Mouse (Mus musculus): ENCODE measurements around the gene Klhl15. TPM values are rescaled to one million over a fixed set of nuclear protein-coding genes. Genes with fewer than 3 reads are reported as not detected.
A peak's percentile ranks its signal among the peaks of the same experiment; 100 is the strongest.
"Not testable (repeated sequence)": the region's sequence is repeated elsewhere in the genome, so short reads cannot be mapped to it uniquely, and the experiment has no call there.

The Klhl15 gene
- 10.8 and 12.5 TPM in 2 replicates for polyA plus RNA-seq (2016; fragmentation: Nextera tagmentation; extraction: Ambion mirVana)

- Histone ChIP-seq H3K27me3 (peaks cover 64% of the 10 kb centered on the region), H3K9me3 (no peaks in the 10 kb centered on the region), H3K4me3 (peak within 1 kb of the TSS; percentile 63), H3K9ac (replicated peaks) (peak within 1 kb of the TSS; percentile 65), H3K27ac (replicated peaks) (peak within 1 kb of the TSS; percentile 90), H3K4me2 (replicated peaks) (peak within 1 kb of the TSS; percentile 49), H3K36me3 (no peaks in the 10 kb centered on the region), H3K4me1 (no peaks in the 10 kb centered on the region)
- ATAC-seq (ENCODE audit: low FRiP score, low read depth): peak; percentile 95
- WGBS: 14% methylated on average over 48 of the region's 70 CpGs
Observed at GRCm38 (mm10) chrX:94234532-94235189, at the start of gene Klhl15. Klhl15 (plus strand) TSS chrX:94234599.

- Histone ChIP-seq H3K27ac (replicated peaks) (no peak overlapping the region), H3K9me3 (no peaks in the 10 kb centered on the region), H3K4me1 (no peaks in the 10 kb centered on the region), H3K27me3 (peaks cover 36% of the 10 kb centered on the region), H3K4me3 (no peak overlapping the region), H3K4me2 (replicated peaks) (no peak overlapping the region), H3K9ac (replicated peaks) (no peak overlapping the region), H3K36me3 (no peaks in the 10 kb centered on the region)
- ATAC-seq (ENCODE audit: low FRiP score, low read depth): no peak
- 29% methylated on average over 1 of the region's 1 CpGs for WGBS
Observed at GRCm38 (mm10) chrX:94185156-94185555, 49.2 kb upstream of the Klhl15 start.

DNA sequence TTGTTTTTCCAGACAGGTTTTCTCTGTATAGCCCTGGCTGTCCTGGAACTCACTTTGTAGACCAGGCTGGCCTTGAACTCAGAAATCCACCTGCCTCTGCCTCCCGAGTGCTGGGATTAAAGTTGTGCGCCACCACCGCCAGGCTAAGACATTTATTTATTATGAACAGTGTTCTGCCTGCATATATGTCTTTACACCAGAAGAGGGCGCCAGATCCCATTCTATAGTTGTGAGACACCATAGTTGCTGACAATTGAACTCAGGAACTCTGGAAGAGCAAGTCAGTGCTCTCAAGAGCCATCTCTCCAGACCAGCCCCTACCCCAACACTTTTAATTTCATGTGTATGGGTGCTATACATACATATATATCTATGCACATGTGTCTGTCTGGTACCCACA is 40.5 kb upstream of the Klhl15 start:
- H3K4me1 ChIP-seq; ATAC-seq (ENCODE audit: low FRiP score, low read depth); H3K27me3 ChIP-seq; H3K4me3 ChIP-seq; H3K9ac ChIP-seq (replicated peaks); H3K4me2 ChIP-seq (replicated peaks); H3K27ac ChIP-seq (replicated peaks); H3K9me3 ChIP-seq: not testable (repeated sequence)
- 69% methylated on average over 4 of the region's 4 CpGs for WGBS
- peaks cover 43% of the 10 kb centered on the region for H3K36me3 ChIP-seq

GRCm38 (mm10) chrX:94197789-94198188 is 36.6 kb upstream of the Klhl15 start:
- WGBS: 89% methylated on average over 5 of the region's 5 CpGs
- Histone ChIP-seq H3K4me3 (no peak overlapping the region), H3K27ac (replicated peaks) (no peak overlapping the region), H3K27me3 (no peaks in the 10 kb centered on the region), H3K36me3 (peaks cover 65% of the 10 kb centered on the region), H3K4me2 (replicated peaks) (no peak overlapping the region), H3K9me3 (no peaks in the 10 kb centered on the region), H3K9ac (replicated peaks) (no peak overlapping the region), H3K4me1 (no peaks in the 10 kb centered on the region)
- no peak for ATAC-seq (ENCODE audit: low FRiP score, low read depth)

DNA sequence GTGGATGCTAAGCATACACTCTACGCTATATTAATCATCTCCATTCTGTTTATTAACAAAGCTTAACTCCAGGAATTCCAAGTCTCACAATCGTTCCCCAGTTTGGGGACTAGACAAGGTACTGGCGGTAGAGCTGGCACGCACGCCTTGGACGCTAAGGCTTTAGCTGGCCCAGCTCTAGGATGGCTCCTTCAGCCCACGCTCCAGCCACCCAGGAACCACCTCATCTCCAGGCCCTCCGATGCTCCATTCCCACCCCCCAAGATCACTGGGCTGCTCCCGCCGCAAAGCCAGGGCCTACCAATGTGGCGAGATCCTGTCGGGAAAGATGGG is 22.2 kb upstream of the Klhl15 start:
- Histone ChIP-seq H3K9ac (replicated peaks) (peak overlapping the region; percentile 86), H3K4me2 (replicated peaks) (peak overlapping the region; percentile 73), H3K9me3 (no peaks in the 10 kb centered on the region), H3K36me3 (peaks cover 20% of the 10 kb centered on the region), H3K4me3 (peak overlapping the region; percentile 82), H3K4me1 (0 out of 2 replicates have a peak, but pooled peaks cover 2% of the 10 kb centered on the region), H3K27ac (replicated peaks) (peak overlapping the region; percentile 73), H3K27me3 (no peaks in the 10 kb centered on the region)
- under 1% methylated on average over 12 of the region's 12 CpGs for WGBS
- peak; percentile 73 for ATAC-seq (ENCODE audit: low FRiP score, low read depth)

GRCm38 (mm10) chrX:94212597-94213321 is 21.6 kb upstream of the Klhl15 start, which contains the start of gene Eif2s3x:
Eif2s3x (minus strand) TSS chrX:94212862.
- ATAC-seq (ENCODE audit: low FRiP score, low read depth): peak; percentile 94
- Histone ChIP-seq H3K27me3 (no peaks in the 10 kb centered on the region), H3K36me3 (peaks cover 15% of the 10 kb centered on the region), H3K27ac (replicated peaks) (peak within 1 kb of the TSS; percentile 73), H3K9ac (replicated peaks) (peak within 1 kb of the TSS; percentile 86), H3K9me3 (no peaks in the 10 kb centered on the region), H3K4me2 (replicated peaks) (peak within 1 kb of the TSS; percentile 73), H3K4me3 (peak within 1 kb of the TSS; percentile 82), H3K4me1 (0 out of 2 replicates have a peak, but pooled peaks cover 2% of the 10 kb centered on the region)
- 0% methylated on average over 52 of the region's 52 CpGs for WGBS

DNA sequence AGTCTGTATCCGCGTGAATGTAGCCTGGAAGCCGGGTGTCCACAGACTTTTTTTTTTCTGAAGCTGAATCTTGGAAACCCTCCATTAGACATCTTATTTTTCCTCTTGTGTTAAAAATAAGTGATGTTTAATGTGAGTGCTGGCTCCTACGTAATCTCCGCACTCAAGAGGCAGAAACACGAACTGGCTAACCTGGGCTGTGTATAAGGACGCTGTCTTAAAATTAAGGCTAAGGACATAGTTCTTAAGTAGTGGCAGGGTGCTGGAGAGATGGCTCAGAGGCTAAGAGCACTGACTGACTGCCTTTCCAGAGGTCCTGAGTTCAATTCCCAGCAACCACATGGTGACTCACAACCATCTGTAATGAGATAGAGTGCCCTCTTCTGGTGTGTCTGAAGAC is 21.0 kb upstream of the Klhl15 start:
- H3K9ac ChIP-seq (replicated peaks): no peak overlapping the region
- H3K27ac ChIP-seq (replicated peaks): no peak overlapping the region
- H3K4me2 ChIP-seq (replicated peaks): peak overlapping the region; percentile 73
- H3K36me3 ChIP-seq: peaks cover 9% of the 10 kb centered on the region
- no peaks in the 10 kb centered on the region for H3K27me3 ChIP-seq
- ATAC-seq (ENCODE audit: low FRiP score, low read depth): peak; percentile 20; the same call in 1 of the 2 replicates
- WGBS: 15% methylated on average over 7 of the region's 7 CpGs
- H3K4me3 ChIP-seq: peak overlapping the region; percentile 82
- H3K9me3 ChIP-seq: no peaks in the 10 kb centered on the region
- 0 out of 2 replicates have a peak, but pooled peaks cover 2% of the 10 kb centered on the region for H3K4me1 ChIP-seq

- peaks cover 56% of the 10 kb centered on the region for H3K27me3 ChIP-seq
- no peak overlapping the region for H3K4me3 ChIP-seq
- no peak for ATAC-seq (ENCODE audit: low FRiP score, low read depth)
- no peak overlapping the region for H3K27ac ChIP-seq (replicated peaks)
- H3K36me3 ChIP-seq: no peaks in the 10 kb centered on the region
- H3K4me1 ChIP-seq: no peaks in the 10 kb centered on the region
- H3K4me2 ChIP-seq (replicated peaks): no peak overlapping the region
- no peak overlapping the region for H3K9ac ChIP-seq (replicated peaks)
- 50% methylated on average over 5 of the region's 5 CpGs for WGBS
- H3K9me3 ChIP-seq: no peaks in the 10 kb centered on the region
Observed at GRCm38 (mm10) chrX:94233432-94233831, 967 bp upstream of the Klhl15 start.

- Histone ChIP-seq H3K27ac (replicated peaks) (peak overlapping the region; percentile 90), H3K27me3 (peaks cover 62% of the 10 kb centered on the region), H3K9me3 (no peaks in the 10 kb centered on the region), H3K36me3 (no peaks in the 10 kb centered on the region), H3K4me1 (no peaks in the 10 kb centered on the region), H3K4me2 (replicated peaks) (peak overlapping the region; percentile 49), H3K9ac (replicated peaks) (peak overlapping the region; percentile 65), H3K4me3 (peak overlapping the region; percentile 63)
- 23% methylated on average over 24 of the region's 25 CpGs for WGBS
- ATAC-seq (ENCODE audit: low FRiP score, low read depth): no peak; the same call in 1 of the 2 replicates
Observed at GRCm38 (mm10) chrX:94233936-94234531, 365 bp upstream of the Klhl15 start.

GRCm38 (mm10) chrX:94235190-94235555 is 774 bp downstream of the Klhl15 start:
- H3K4me2 ChIP-seq (replicated peaks): peak overlapping the region; percentile 49
- WGBS: 18% methylated on average over 35 of the region's 35 CpGs
- no peaks in the 10 kb centered on the region for H3K9me3 ChIP-seq
- H3K4me3 ChIP-seq: peak overlapping the region; percentile 63
- peak overlapping the region; percentile 90 for H3K27ac ChIP-seq (replicated peaks)
- H3K36me3 ChIP-seq: no peaks in the 10 kb centered on the region
- peaks cover 59% of the 10 kb centered on the region for H3K27me3 ChIP-seq
- peak overlapping the region; percentile 65 for H3K9ac ChIP-seq (replicated peaks)
- ATAC-seq (ENCODE audit: low FRiP score, low read depth): no peak; the same call in 1 of the 2 replicates
- no peaks in the 10 kb centered on the region for H3K4me1 ChIP-seq

DNA sequence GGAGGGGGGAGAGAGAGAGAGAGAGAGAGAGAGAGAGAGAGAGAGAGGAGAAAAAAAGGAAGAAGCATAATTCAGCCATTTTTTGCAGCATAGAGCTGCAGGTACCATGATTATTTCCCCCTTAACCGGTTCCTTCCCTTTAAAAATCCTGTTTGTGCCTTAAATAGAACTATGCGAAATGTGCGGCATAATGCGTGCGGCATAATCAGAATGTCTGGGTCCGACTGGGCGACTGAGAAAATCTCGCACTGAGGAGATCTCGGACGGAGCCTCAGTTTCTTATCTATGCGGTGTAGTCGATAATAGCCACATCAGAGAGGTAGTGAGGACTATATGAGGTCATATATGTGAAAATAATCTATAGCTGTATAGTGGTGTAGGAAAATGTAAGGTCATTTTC is 1.2 kb downstream of the Klhl15 start:
- no peaks in the 10 kb centered on the region for H3K36me3 ChIP-seq
- H3K4me3 ChIP-seq: peak overlapping the region; percentile 63
- ATAC-seq (ENCODE audit: low FRiP score, low read depth): no peak
- H3K4me1 ChIP-seq: no peaks in the 10 kb centered on the region
- WGBS: 31% methylated on average over 12 of the region's 12 CpGs
- H3K27ac ChIP-seq (replicated peaks): peak overlapping the region; percentile 90; the same call in 1 of the 2 replicates
- H3K9ac ChIP-seq (replicated peaks): peak overlapping the region; percentile 65
- H3K9me3 ChIP-seq: no peaks in the 10 kb centered on the region
- H3K4me2 ChIP-seq (replicated peaks): peak overlapping the region; percentile 49
- H3K27me3 ChIP-seq: peaks cover 58% of the 10 kb centered on the region

DNA sequence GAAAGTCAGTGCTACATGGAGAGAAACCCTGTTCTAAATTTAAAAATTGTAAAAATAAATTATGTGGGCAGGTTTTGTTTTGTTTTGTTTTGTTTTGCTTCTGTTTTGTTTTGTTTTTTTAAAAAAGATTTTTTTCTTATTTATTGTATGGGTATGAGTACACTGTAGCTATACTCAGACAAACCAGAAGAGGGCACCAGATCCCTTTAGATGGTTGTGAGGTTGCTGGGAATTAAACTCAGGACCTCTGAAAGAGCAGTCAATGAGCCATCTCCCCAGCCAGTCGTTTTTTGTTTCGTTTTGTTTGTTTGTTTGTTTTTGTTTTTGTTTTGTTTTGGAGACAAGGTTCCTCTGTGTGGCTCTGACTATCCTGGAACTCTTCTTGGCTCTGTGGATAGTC is 54.5 kb downstream of the Klhl15 start:
- Histone ChIP-seq H3K4me2 (replicated peaks) (no peak overlapping the region), H3K9ac (replicated peaks) (no peak overlapping the region), H3K9me3 (no peaks in the 10 kb centered on the region), H3K27ac (replicated peaks) (no peak overlapping the region), H3K27me3 (peaks cover 66% of the 10 kb centered on the region), H3K36me3 (no peaks in the 10 kb centered on the region), H3K4me1 (no peaks in the 10 kb centered on the region), H3K4me3 (no peak overlapping the region)
- ATAC-seq (ENCODE audit: low FRiP score, low read depth): no peak
- WGBS: 9% methylated on average over 2 of the region's 2 CpGs

All from midbrain, embryonic 12.5 days (tissue).